Mouse (Mus musculus): ENCODE results near the gene Mylk. TPM values are rescaled to one million over a fixed set of nuclear protein-coding genes. Genes with fewer than 3 reads are reported as not detected.
"Not testable (repeated sequence)": the region's sequence is repeated elsewhere in the genome, so short reads cannot be mapped to it uniquely, and the experiment has no call there.

Mylk gene
- polyA plus RNA-seq (2012; rRNA removed), result 265 and 284 TPM in 2 replicates

DNA sequence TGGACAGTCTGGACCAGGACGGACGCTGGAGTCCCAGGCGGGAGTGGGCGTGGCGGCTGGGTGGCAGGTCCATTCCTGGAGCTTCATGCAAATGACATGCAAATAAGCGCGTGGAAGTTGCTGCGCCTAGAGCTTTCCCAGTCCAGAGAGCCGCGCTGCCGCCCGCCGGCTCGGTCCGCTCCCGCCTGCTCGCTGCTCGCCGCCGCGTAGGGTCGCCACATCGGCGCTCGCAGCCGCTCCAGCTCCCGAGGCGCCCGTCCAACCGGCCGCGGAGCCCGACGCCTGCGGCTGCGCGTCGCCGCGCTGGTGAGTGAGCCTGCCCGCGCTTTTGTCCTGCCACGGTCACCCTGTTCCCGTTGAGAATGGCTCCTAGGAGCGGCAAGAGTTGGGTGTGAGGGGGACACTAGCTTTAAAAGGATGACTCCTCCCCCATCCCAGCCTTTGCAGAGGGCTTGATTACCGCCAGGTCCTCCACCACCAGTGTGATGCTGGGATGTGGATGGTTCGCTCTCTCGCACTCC, at the start of gene Mylk:
Mylk (plus strand) TSS at position 146 of the 521 bp plus-strand sequence.
- H3K4me1 ChIP-seq (ENCODE audit: control insufficient read depth, insufficient read depth, insufficient read length, low read length), result peaks cover 6% of the 10 kb centered on the region
- under 1% methylated on average over 48 of the region's 48 CpGs for WGBS
- H3K27ac ChIP-seq (ENCODE audit: insufficient read depth, low read depth, low read length), result no peak within 1 kb of the TSS
- peak within 1 kb of the TSS; percentile 58 for H3K4me3 ChIP-seq (ENCODE audit: low read depth, low read length)
- no peaks in the 10 kb centered on the region for H3K36me3 ChIP-seq (ENCODE audit: control insufficient read depth, insufficient read depth, low read length)
- H3K27me3 ChIP-seq (ENCODE audit: control insufficient read depth, insufficient read depth, low read length), result peaks cover 9% of the 10 kb centered on the region
- TF ChIP-seq POLR2A (IDR thresholded peaks at IDR 0.05; ENCODE audit: low read depth, low read length), result peak; percentile 75; the same call in 1 of the 2 replicates
- no peak for TF ChIP-seq CTCF (IDR thresholded peaks at IDR 0.05; ENCODE audit: extremely low read depth, insufficient read length, insufficient replicate concordance, low read depth, low read length)

GRCm38 (mm10) chr16:34698721-34699120, 46.3 kb upstream of the Mylk start:
- not testable (repeated sequence) for H3K27me3 ChIP-seq (ENCODE audit: control insufficient read depth, insufficient read depth, low read length); H3K36me3 ChIP-seq (ENCODE audit: control insufficient read depth, insufficient read depth, low read length); H3K27ac ChIP-seq (ENCODE audit: insufficient read depth, low read depth, low read length); H3K4me3 ChIP-seq (ENCODE audit: low read depth, low read length); H3K4me1 ChIP-seq (ENCODE audit: control insufficient read depth, insufficient read depth, insufficient read length, low read length)
- WGBS, result 64% methylated on average over 3 of the region's 3 CpGs

GRCm38 (mm10) chr16:34700165-34700827, 44.7 kb upstream of the Mylk start:
- Histone ChIP-seq H3K4me1 (ENCODE audit: control insufficient read depth, insufficient read depth, insufficient read length, low read length) (no peaks in the 10 kb centered on the region), H3K4me3 (ENCODE audit: low read depth, low read length) (no peak overlapping the region), H3K36me3 (ENCODE audit: control insufficient read depth, insufficient read depth, low read length) (peaks cover 7% of the 10 kb centered on the region), H3K27ac (ENCODE audit: insufficient read depth, low read depth, low read length) (no peak overlapping the region), H3K27me3 (ENCODE audit: control insufficient read depth, insufficient read depth, low read length) (no peaks in the 10 kb centered on the region)
- 14% methylated on average over 7 of the region's 7 CpGs for WGBS
- TF ChIP-seq CTCF (IDR thresholded peaks at IDR 0.05; ENCODE audit: extremely low read depth, insufficient read length, insufficient replicate concordance, low read depth, low read length), result no peak
- TF ChIP-seq POLR2A (IDR thresholded peaks at IDR 0.05; ENCODE audit: low read depth, low read length), result no peak

DNA sequence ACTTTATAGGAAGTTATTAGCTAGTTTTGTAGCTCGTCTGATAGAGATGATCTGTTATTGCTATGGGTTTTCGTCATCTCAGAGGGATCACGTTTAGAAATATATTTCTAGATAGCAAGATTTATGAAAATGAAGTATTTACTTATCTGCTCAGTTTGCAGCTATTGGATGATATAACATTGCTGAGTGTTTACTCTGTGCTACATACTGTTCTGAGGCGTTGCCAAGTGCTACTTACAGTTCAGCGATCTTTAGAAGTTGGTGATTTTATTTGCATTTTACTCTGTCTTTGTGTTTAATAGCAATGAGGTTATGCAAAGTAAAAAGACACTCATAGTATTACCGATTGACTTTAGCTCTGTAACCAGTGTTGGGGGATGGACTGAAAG, 44.2 kb upstream of the Mylk start:
- H3K27ac ChIP-seq (ENCODE audit: insufficient read depth, low read depth, low read length), result no peak overlapping the region
- H3K36me3 ChIP-seq (ENCODE audit: control insufficient read depth, insufficient read depth, low read length), result peaks cover 11% of the 10 kb centered on the region

GRCm38 (mm10) chr16:34706019-34706418, 39.0 kb upstream of the Mylk start:
- Histone ChIP-seq H3K4me3 (ENCODE audit: low read depth, low read length) (no peak overlapping the region), H3K27me3 (ENCODE audit: control insufficient read depth, insufficient read depth, low read length) (no peaks in the 10 kb centered on the region), H3K4me1 (ENCODE audit: control insufficient read depth, insufficient read depth, insufficient read length, low read length) (no peaks in the 10 kb centered on the region), H3K36me3 (ENCODE audit: control insufficient read depth, insufficient read depth, low read length) (peaks cover 18% of the 10 kb centered on the region), H3K27ac (ENCODE audit: insufficient read depth, low read depth, low read length) (peak overlapping the region; percentile 69)
- TF ChIP-seq POLR2A (IDR thresholded peaks at IDR 0.05; ENCODE audit: low read depth, low read length) (no peak), CTCF (IDR thresholded peaks at IDR 0.05; ENCODE audit: extremely low read depth, insufficient read length, insufficient replicate concordance, low read depth, low read length) (no peak)
- WGBS, result 71% methylated on average over 2 of the region's 2 CpGs

More for the DNA sequence above, 44.2 kb upstream of the Mylk start:
- 77% methylated on average over 6 of the region's 6 CpGs for WGBS
- no peak overlapping the region for H3K4me3 ChIP-seq (ENCODE audit: low read depth, low read length)
- H3K27me3 ChIP-seq (ENCODE audit: control insufficient read depth, insufficient read depth, low read length), result no peaks in the 10 kb centered on the region
- H3K4me1 ChIP-seq (ENCODE audit: control insufficient read depth, insufficient read depth, insufficient read length, low read length), result no peaks in the 10 kb centered on the region
- TF ChIP-seq POLR2A (IDR thresholded peaks at IDR 0.05; ENCODE audit: low read depth, low read length) (no peak), CTCF (IDR thresholded peaks at IDR 0.05; ENCODE audit: extremely low read depth, insufficient read length, insufficient replicate concordance, low read depth, low read length) (no peak)

- Histone ChIP-seq H3K4me1 (ENCODE audit: control insufficient read depth, insufficient read depth, insufficient read length, low read length) (no peaks in the 10 kb centered on the region), H3K4me3 (ENCODE audit: low read depth, low read length) (no peak overlapping the region), H3K27ac (ENCODE audit: insufficient read depth, low read depth, low read length) (peak overlapping the region; percentile 69), H3K27me3 (ENCODE audit: control insufficient read depth, insufficient read depth, low read length) (no peaks in the 10 kb centered on the region), H3K36me3 (ENCODE audit: control insufficient read depth, insufficient read depth, low read length) (peaks cover 18% of the 10 kb centered on the region)
- 82% methylated on average over 7 of the region's 7 CpGs for WGBS
- no peak for TF ChIP-seq CTCF (IDR thresholded peaks at IDR 0.05; ENCODE audit: extremely low read depth, insufficient read length, insufficient replicate concordance, low read depth, low read length)
- TF ChIP-seq POLR2A (IDR thresholded peaks at IDR 0.05; ENCODE audit: low read depth, low read length), result no peak
Measured at GRCm38 (mm10) chr16:34706487-34706946, 38.5 kb upstream of the Mylk start.

- H3K36me3 ChIP-seq (ENCODE audit: control insufficient read depth, insufficient read depth, low read length), result peaks cover 8% of the 10 kb centered on the region
- TF ChIP-seq CTCF (IDR thresholded peaks at IDR 0.05; ENCODE audit: extremely low read depth, insufficient read length, insufficient replicate concordance, low read depth, low read length), result peak; percentile 38; the same call in 1 of the 2 replicates
- no peak for TF ChIP-seq POLR2A (IDR thresholded peaks at IDR 0.05; ENCODE audit: low read depth, low read length)
Measured at GRCm38 (mm10) chr16:34711481-34711880, 33.5 kb upstream of the Mylk start.

More at GRCm38 (mm10) chr16:34711481-34711880, 33.5 kb upstream of the Mylk start:
- no peak overlapping the region for H3K4me3 ChIP-seq (ENCODE audit: low read depth, low read length)
- WGBS, result 74% methylated on average over 3 of the region's 3 CpGs
- H3K27me3 ChIP-seq (ENCODE audit: control insufficient read depth, insufficient read depth, low read length), result no peaks in the 10 kb centered on the region
- no peak overlapping the region for H3K27ac ChIP-seq (ENCODE audit: insufficient read depth, low read depth, low read length)
- no peaks in the 10 kb centered on the region for H3K4me1 ChIP-seq (ENCODE audit: control insufficient read depth, insufficient read depth, insufficient read length, low read length)

All from small intestine, adult 2 months (tissue).